Mouse (Mus musculus) C2C12 (cell line): ENCODE results near the gene Gm20388.

Source experiments
- CEBPB ChIP-seq: IDR thresholded peaks from one replicate; pipeline ENCODE4 v1.6.1; 2011; ENCODE audit warnings: low read depth, mild to moderate bottlenecking, control low read depth, moderate library complexity
- CTCF ChIP-seq: IDR thresholded peaks from one replicate; pipeline ENCODE4 v1.5.1; 2011; ENCODE audit not compliant: control insufficient read depth, insufficient read depth, insufficient read length
- MAX ChIP-seq: IDR thresholded peaks from one replicate; pipeline ENCODE4 v1.6.1; 2011; ENCODE audit warnings: mild to moderate bottlenecking, control low read depth
- MYOD1 ChIP-seq: IDR thresholded peaks from one replicate; pipeline ENCODE4 v1.6.1; 2011; ENCODE audit warnings: low read depth; ENCODE audit not compliant: control insufficient read depth, insufficient read length
- MYOG ChIP-seq: IDR thresholded peaks from one replicate; pipeline ENCODE4 v1.6.1; 2011; ENCODE audit not compliant: control insufficient read depth, insufficient read length; ENCODE audit errors: extremely low read depth
- USF1 ChIP-seq: IDR thresholded peaks from one replicate; pipeline ENCODE4 v1.6.1; 2011; ENCODE audit warnings: low read depth, mild to moderate bottlenecking, control low read depth, moderate library complexity

- TF ChIP-seq CTCF: no peak
- no peak for TF ChIP-seq USF1
- no peak for TF ChIP-seq MAX
- TF ChIP-seq MYOG: no peak
- TF ChIP-seq CEBPB: no peak
- TF ChIP-seq MYOD1: no peak
These were observed 3325.2 kb downstream of the Gm20388 start, which contains the start of gene Spata2l for GRCm38 (mm10) chr8:123235520-123236497.
